Mouse (Mus musculus) embryonic facial prominence, embryonic 10.5 days (tissue): ENCODE results near the gene Aff1. TPM values are rescaled to one million over a fixed set of nuclear protein-coding genes. Genes with fewer than 3 reads are reported as not detected.
A peak's percentile ranks its signal among the peaks of the same experiment; 100 is the strongest.

ENCODE experiments used
- DNase-seq: peaks from one replicate; pipeline ENCODE4 v3.0.0-alpha.2; 2017; ENCODE audit warnings: low spot score
- H3K27ac ChIP-seq: fragments of 300-500 bp; sonication (generic); replicated peaks from 2 replicates; pipeline ENCODE4 v1.5.1; 2016; ENCODE audit warnings: mild to moderate bottlenecking
- H3K27me3 ChIP-seq: fragments of 300-500 bp; sonication (generic); replicated peaks from 2 replicates; pipeline ENCODE4 v1.6.1; 2016; ENCODE audit warnings: low read depth, mild to moderate bottlenecking; ENCODE audit not compliant: poor library complexity, severe bottlenecking
- H3K36me3 ChIP-seq: fragments of 300-500 bp; sonication (generic); replicated peaks from 2 replicates; pipeline ENCODE4 v1.6.1; 2016; ENCODE audit warnings: mild to moderate bottlenecking, moderate library complexity
- H3K4me1 ChIP-seq: fragments of 300-500 bp; sonication (generic); 2 replicates; pipeline ENCODE4 v1.6.1; 2016
- H3K4me3 ChIP-seq: fragments of 300-500 bp; sonication (generic); 2 replicates; pipeline ENCODE4 v1.5.1; 2016; ENCODE audit warnings: mild to moderate bottlenecking, moderate library complexity
- H3K9me3 ChIP-seq: fragments of 300-500 bp; sonication (generic); 2 replicates; pipeline ENCODE4 v1.6.1; 2016; ENCODE audit warnings: mild to moderate bottlenecking
- WGBS: fragments of 180-500 bp; shearing (Covaris S2); methylation state at CpG from one replicate; pipeline ENCODE4 v1.1.7; 2016; 5-methylcytosine and 5-hydroxymethylcytosine counted together
- polyA plus RNA-seq: library from polyadenylated mRNA; unstranded; fragments of >200 nt; fragmentation: Nextera tagmentation; extraction: Ambion mirVana; gene quantifications from 2 replicates; pipeline ENCODE4 v1.2.1, GENCODE M21; 2016

Gene Aff1
- polyA plus RNA-seq, 1 experiment from 2014 or later: 4.0 TPM

GRCm38 (mm10) chr5:103720967-103721366 lies 28.8 kb downstream of the Aff1 start:
- no peak overlapping the region for H3K27ac ChIP-seq
- H3K4me3 ChIP-seq: no peak overlapping the region
- H3K4me1 ChIP-seq: peaks cover 21% of the 10 kb centered on the region
- 79% methylated on average over 6 of the region's 6 CpGs for WGBS
- H3K27me3 ChIP-seq: peaks cover 8% of the 10 kb centered on the region
- no peaks in the 10 kb centered on the region for H3K9me3 ChIP-seq
- DNase-seq: no peak
- H3K36me3 ChIP-seq: no peaks in the 10 kb centered on the region

DNA sequence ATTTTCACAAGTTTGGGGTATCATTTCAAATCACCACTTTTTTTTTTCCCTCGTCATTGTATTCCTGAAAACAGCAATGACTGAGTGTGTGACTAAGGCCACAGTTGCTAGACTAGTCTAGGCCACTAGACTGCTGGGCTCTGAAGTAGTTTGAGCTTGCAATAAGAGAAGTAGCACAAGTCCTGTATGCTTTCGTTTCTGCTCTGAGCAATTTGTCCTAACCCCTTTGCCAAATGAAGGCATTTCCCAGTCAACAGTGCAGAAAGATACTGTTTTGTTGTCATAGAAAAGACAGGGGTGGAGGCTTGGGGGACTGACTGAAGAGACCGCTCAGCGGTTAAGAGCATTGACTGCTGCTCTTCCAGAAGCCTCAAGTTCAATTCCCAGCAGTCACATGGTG lies 29.3 kb downstream of the Aff1 start:
- 83% methylated on average over 4 of the region's 4 CpGs for WGBS
- Histone ChIP-seq H3K27me3 (peaks cover 11% of the 10 kb centered on the region), H3K36me3 (no peaks in the 10 kb centered on the region)

GRCm38 (mm10) chr5:103722721-103723120 lies 30.5 kb downstream of the Aff1 start:
- peaks cover 27% of the 10 kb centered on the region for H3K4me1 ChIP-seq
- no peak for DNase-seq
- H3K4me3 ChIP-seq: no peak overlapping the region
- WGBS: 83% methylated on average over 4 of the region's 4 CpGs
- H3K36me3 ChIP-seq: no peaks in the 10 kb centered on the region
- no peaks in the 10 kb centered on the region for H3K9me3 ChIP-seq
- no peak overlapping the region for H3K27ac ChIP-seq
- peaks cover 11% of the 10 kb centered on the region for H3K27me3 ChIP-seq

More for the DNA sequence above, 29.3 kb downstream of the Aff1 start:
- H3K27ac ChIP-seq: no peak overlapping the region
- H3K9me3 ChIP-seq: no peaks in the 10 kb centered on the region
- DNase-seq: no peak
- H3K4me1 ChIP-seq: peaks cover 26% of the 10 kb centered on the region
- no peak overlapping the region for H3K4me3 ChIP-seq

GRCm38 (mm10) chr5:103724384-103724783 lies 32.2 kb downstream of the Aff1 start:
- H3K27me3 ChIP-seq: peaks cover 11% of the 10 kb centered on the region
- WGBS: 4% methylated on average over 6 of the region's 6 CpGs
- H3K9me3 ChIP-seq: no peaks in the 10 kb centered on the region
- H3K36me3 ChIP-seq: no peaks in the 10 kb centered on the region
- H3K4me3 ChIP-seq: no peak overlapping the region
- H3K27ac ChIP-seq: 0 out of 2 replicates have a peak overlapping the region, but pooled peaks have one; percentile 24
- H3K4me1 ChIP-seq: peaks cover 27% of the 10 kb centered on the region
- peak; percentile 28 for DNase-seq

DNA sequence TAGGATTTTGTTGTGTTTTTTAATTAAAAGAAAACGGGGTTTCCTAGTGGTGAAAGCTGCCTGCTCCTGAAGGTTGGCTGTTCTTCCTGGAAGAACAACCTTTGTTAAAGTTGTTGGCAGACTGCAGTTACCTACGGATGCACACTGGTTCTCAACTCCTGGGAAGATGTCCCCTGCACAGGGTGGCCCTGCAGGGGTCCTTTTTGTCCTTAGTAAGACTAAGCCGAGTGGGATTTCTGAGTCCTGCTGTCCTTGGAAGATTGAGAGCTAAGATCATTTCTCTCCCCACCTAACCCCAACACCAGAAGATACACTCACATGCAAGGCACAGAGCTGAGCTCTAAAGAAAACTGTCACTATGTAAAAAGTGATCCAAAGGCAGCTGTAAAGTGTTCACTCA lies 32.6 kb downstream of the Aff1 start:
- no peak for DNase-seq
- no peaks in the 10 kb centered on the region for H3K9me3 ChIP-seq
- WGBS: 12% methylated on average over 3 of the region's 3 CpGs
- H3K36me3 ChIP-seq: no peaks in the 10 kb centered on the region
- H3K27me3 ChIP-seq: peaks cover 11% of the 10 kb centered on the region
- H3K27ac ChIP-seq: 0 out of 2 replicates have a peak overlapping the region, but pooled peaks have one; percentile 24
- H3K4me3 ChIP-seq: no peak overlapping the region
- peaks cover 27% of the 10 kb centered on the region for H3K4me1 ChIP-seq

GRCm38 (mm10) chr5:103725268-103726149 lies 33.3 kb downstream of the Aff1 start:
- no peak for DNase-seq
- WGBS: 54% methylated on average over 9 of the region's 9 CpGs
- Histone ChIP-seq H3K27ac (0 out of 2 replicates have a peak overlapping the region, but pooled peaks have one; percentile 24), H3K9me3 (no peaks in the 10 kb centered on the region), H3K36me3 (no peaks in the 10 kb centered on the region), H3K4me1 (peaks cover 27% of the 10 kb centered on the region), H3K4me3 (no peak overlapping the region), H3K27me3 (peaks cover 11% of the 10 kb centered on the region)

- no peaks in the 10 kb centered on the region for H3K9me3 ChIP-seq
- WGBS: 55% methylated on average over 8 of the region's 8 CpGs
- H3K27ac ChIP-seq: no peak overlapping the region
- H3K36me3 ChIP-seq: no peaks in the 10 kb centered on the region
- DNase-seq: no peak
- peaks cover 31% of the 10 kb centered on the region for H3K4me1 ChIP-seq
- no peak overlapping the region for H3K4me3 ChIP-seq
- H3K27me3 ChIP-seq: peaks cover 11% of the 10 kb centered on the region
Observed at GRCm38 (mm10) chr5:103726281-103726938, 34.2 kb downstream of the Aff1 start.

GRCm38 (mm10) chr5:103727777-103728395 lies 35.7 kb downstream of the Aff1 start:
- H3K9me3 ChIP-seq: no peaks in the 10 kb centered on the region
- H3K27me3 ChIP-seq: peaks cover 11% of the 10 kb centered on the region
- peaks cover 30% of the 10 kb centered on the region for H3K4me1 ChIP-seq
- H3K4me3 ChIP-seq: no peak overlapping the region
- no peak for DNase-seq
- no peak overlapping the region for H3K27ac ChIP-seq
- no peaks in the 10 kb centered on the region for H3K36me3 ChIP-seq
- 89% methylated on average over 4 of the region's 4 CpGs for WGBS

GRCm38 (mm10) chr5:103729225-103729624 lies 37.1 kb downstream of the Aff1 start:
- no peaks in the 10 kb centered on the region for H3K9me3 ChIP-seq
- H3K27ac ChIP-seq: no peak overlapping the region
- peaks cover 11% of the 10 kb centered on the region for H3K27me3 ChIP-seq
- no peak overlapping the region for H3K4me3 ChIP-seq
- DNase-seq: no peak
- no peaks in the 10 kb centered on the region for H3K36me3 ChIP-seq
- 53% methylated on average over 1 of the region's 1 CpGs for WGBS
- peaks cover 24% of the 10 kb centered on the region for H3K4me1 ChIP-seq

DNA sequence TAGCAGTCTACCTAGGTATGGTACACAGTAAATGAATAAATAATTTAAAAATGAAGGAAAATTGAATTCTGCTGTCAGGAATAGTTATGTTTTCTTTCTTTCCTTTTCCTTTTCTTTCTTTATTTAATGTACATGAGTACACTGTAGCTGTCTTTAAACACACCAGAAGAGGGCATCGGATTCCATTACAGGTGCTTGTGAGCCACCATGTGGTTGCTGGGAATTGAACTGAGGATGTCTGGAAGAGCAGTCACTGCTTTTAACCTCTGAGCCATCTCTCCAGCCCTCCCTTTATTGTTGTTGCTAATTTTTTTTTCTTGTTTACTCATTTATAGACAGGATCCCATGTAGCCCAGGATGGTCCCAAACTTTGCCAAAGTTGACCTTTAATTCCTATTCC lies 38.0 kb downstream of the Aff1 start:
- Histone ChIP-seq H3K36me3 (no peaks in the 10 kb centered on the region), H3K4me1 (peaks cover 15% of the 10 kb centered on the region), H3K9me3 (no peaks in the 10 kb centered on the region), H3K4me3 (no peak overlapping the region), H3K27me3 (peaks cover 7% of the 10 kb centered on the region), H3K27ac (no peak overlapping the region)
- no peak for DNase-seq
- WGBS: 96% methylated on average over 1 of the region's 1 CpGs

GRCm38 (mm10) chr5:103730727-103731126 lies 38.6 kb downstream of the Aff1 start:
- DNase-seq: no peak
- H3K36me3 ChIP-seq: no peaks in the 10 kb centered on the region
- no peak overlapping the region for H3K27ac ChIP-seq
- H3K4me3 ChIP-seq: no peak overlapping the region
- H3K4me1 ChIP-seq: peaks cover 10% of the 10 kb centered on the region
- H3K27me3 ChIP-seq: 0 out of 2 replicates have a peak, but pooled peaks cover 4% of the 10 kb centered on the region
- 69% methylated on average over 3 of the region's 3 CpGs for WGBS
- H3K9me3 ChIP-seq: no peaks in the 10 kb centered on the region

DNA sequence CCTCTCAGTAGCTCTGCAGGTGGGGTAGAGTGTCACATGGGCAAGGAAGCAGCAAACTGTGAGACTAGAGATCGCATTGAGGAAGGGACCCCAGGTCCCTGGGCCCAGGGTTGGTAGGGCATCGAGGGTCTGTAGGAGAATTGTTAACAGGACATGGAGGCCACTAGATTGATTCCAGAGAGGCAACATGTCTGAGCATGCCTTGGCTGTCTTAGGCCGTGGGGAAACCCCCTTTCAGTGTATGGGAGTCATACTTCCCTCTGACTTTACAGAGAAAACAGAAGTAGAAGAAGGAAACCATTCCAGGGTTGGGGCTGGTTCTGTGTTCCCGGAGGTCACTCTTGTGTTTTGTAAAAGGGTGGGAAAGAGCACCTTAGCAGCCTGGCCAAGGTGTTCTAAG lies 40.4 kb downstream of the Aff1 start:
- H3K27ac ChIP-seq: no peak overlapping the region
- no peaks in the 10 kb centered on the region for H3K9me3 ChIP-seq
- no peak for DNase-seq
- no peaks in the 10 kb centered on the region for H3K36me3 ChIP-seq
- no peak overlapping the region for H3K4me3 ChIP-seq
- peaks cover 10% of the 10 kb centered on the region; the same call in 1 of the 2 replicates for H3K4me1 ChIP-seq
- WGBS: 91% methylated on average over 4 of the region's 4 CpGs
- H3K27me3 ChIP-seq: no peaks in the 10 kb centered on the region
